ENCODE assay signal across 8 mouse cellular contexts in the genomic region with DNA sequence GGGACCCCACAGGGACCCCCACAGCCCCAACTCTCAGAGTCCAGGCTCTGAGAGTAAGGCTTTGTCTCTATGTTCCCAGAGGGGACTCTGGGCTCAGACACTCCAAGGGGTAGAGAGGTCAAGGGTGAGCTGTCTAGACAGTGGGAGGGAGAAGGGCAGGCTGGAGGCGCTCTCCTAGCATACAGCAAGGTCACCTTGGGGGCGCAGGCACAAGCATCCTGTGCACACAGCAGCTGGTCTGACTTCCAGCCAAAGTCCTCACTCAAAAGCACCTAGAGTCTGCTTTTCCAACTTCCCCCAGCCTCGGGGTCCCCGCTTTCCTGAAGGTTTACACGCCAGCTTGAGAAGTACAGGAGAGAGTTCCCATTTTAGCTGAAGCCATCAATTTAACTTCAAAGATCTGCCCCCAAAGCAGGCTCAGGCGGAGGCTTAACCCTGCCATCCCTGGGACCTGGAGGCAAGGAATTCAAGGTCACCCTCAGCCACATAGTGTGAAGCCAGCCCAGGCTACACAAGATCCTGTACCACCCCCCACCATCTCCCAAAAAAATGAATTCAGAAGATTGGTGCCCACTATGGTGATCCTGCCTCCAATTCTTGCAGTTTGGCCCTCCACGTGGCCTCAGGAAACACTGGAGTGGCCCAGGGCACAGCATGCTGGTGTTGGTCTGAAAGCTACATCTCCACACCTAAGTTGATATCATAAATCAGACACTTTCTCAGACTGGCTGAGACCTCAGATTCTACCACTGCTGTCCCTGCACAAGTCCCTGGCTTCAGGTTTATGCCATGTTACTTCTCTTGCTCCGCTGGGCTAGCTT. TPM values are rescaled to one million over a fixed set of nuclear protein-coding genes. Genes with fewer than 3 reads are reported as not detected.
DNase-seq lines count a peak whose midpoint lies in the region; ATAC-seq and TF ChIP-seq lines count a peak whose summit lies in the region.

No protein-coding gene starts in this region.

- H3K4me3 ChIP-seq in lung, embryonic 14.5 days (ENCODE audit: low read depth, low read length), result no peak overlapping the region
- no peak overlapping the region for H3K4me3 ChIP-seq in heart, postnatal 0 days (ENCODE audit: low read depth, low read length)
- no peak overlapping the region for H3K4me3 ChIP-seq in stomach, embryonic 14.5 days (ENCODE audit: low read depth, low read length)

- peak overlapping the region; percentile 66 for H3K27ac ChIP-seq in lung, embryonic 14.5 days (ENCODE audit: low read depth)
- H3K27ac ChIP-seq in heart, postnatal 0 days (ENCODE audit: low read depth), result peak overlapping the region; percentile 85
- peak overlapping the region; percentile 1; the same call in 1 of the 2 replicates for H3K27ac ChIP-seq in stomach, embryonic 14.5 days (ENCODE audit: low read length)

- TF ChIP-seq CTCF in lung, embryonic 14.5 days (IDR thresholded peaks at IDR 0.05; ENCODE audit: low read depth), result no peak
- TF ChIP-seq CTCF in heart, postnatal 0 days (IDR thresholded peaks at IDR 0.05; ENCODE audit: low read depth), result no peak

- H3K9ac ChIP-seq in lung, embryonic 14.5 days, result no peak overlapping the region
- H3K9ac ChIP-seq in heart, postnatal 0 days (replicated peaks; ENCODE audit: low read depth, low read length), result peak overlapping the region; percentile 43
- no peak overlapping the region for H3K9ac ChIP-seq in stomach, embryonic 14.5 days (replicated peaks; ENCODE audit: low read depth, low read length)

- peak; percentile 49 for DNase-seq in lung, embryonic 14.5 days
- DNase-seq in lung, postnatal 4 days, result no peak
- no peak for DNase-seq in heart, postnatal 0 days (ENCODE audit: low spot score)
- DNase-seq in kidney, postnatal 4 days, result peak; percentile 70 to 82
- DNase-seq in cerebellum, adult 11 months, result no peak
- DNase-seq in gastrocnemius, postnatal 36 days, result no peak

- H3K36me3 ChIP-seq in lung, embryonic 14.5 days (ENCODE audit: insufficient read depth), result peaks cover 25% of the 10 kb centered on the region; the same call in 1 of the 2 replicates
- peaks cover 29% of the 10 kb centered on the region for H3K36me3 ChIP-seq in heart, postnatal 0 days (replicated peaks; ENCODE audit: control insufficient read depth, insufficient read depth, low read length)
- peaks cover 21% of the 10 kb centered on the region for H3K36me3 ChIP-seq in stomach, embryonic 14.5 days (ENCODE audit: control insufficient read depth, insufficient read depth, low read length)

- H3K4me2 ChIP-seq in lung, embryonic 14.5 days, result no peak overlapping the region
- H3K4me2 ChIP-seq in heart, postnatal 0 days (ENCODE audit: low read depth, low read length), result no peak overlapping the region
- H3K4me2 ChIP-seq in stomach, embryonic 14.5 days (replicated peaks; ENCODE audit: low read depth, low read length), result no peak overlapping the region

- H3K9me3 ChIP-seq in lung, embryonic 14.5 days (ENCODE audit: low read depth, low read length), result no peaks in the 10 kb centered on the region
- no peaks in the 10 kb centered on the region for H3K9me3 ChIP-seq in heart, postnatal 0 days (replicated peaks; ENCODE audit: control insufficient read depth, low read length)
- H3K9me3 ChIP-seq in stomach, embryonic 14.5 days (ENCODE audit: control insufficient read depth, low read depth, low read length), result no peaks in the 10 kb centered on the region

- H3K4me1 ChIP-seq in lung, embryonic 14.5 days (ENCODE audit: insufficient read depth), result peaks cover 19% of the 10 kb centered on the region
- peaks cover 48% of the 10 kb centered on the region for H3K4me1 ChIP-seq in heart, postnatal 0 days (ENCODE audit: control insufficient read depth, insufficient read depth)
- peaks cover 32% of the 10 kb centered on the region for H3K4me1 ChIP-seq in stomach, embryonic 14.5 days (ENCODE audit: control insufficient read depth, insufficient read depth, low read length)

- no peaks in the 10 kb centered on the region for H3K27me3 ChIP-seq in lung, embryonic 14.5 days (ENCODE audit: insufficient read depth, low read length)
- no peaks in the 10 kb centered on the region for H3K27me3 ChIP-seq in heart, postnatal 0 days (ENCODE audit: control insufficient read depth, insufficient read depth, low read length)
- H3K27me3 ChIP-seq in stomach, embryonic 14.5 days (ENCODE audit: control insufficient read depth, insufficient read depth, low read length), result no peaks in the 10 kb centered on the region

- WGBS in lung, embryonic 14.5 days, result 40% methylated on average over 8 of the region's 8 CpGs
- 41% methylated on average over 8 of the region's 8 CpGs for WGBS in heart, postnatal 0 days
- WGBS in stomach, embryonic 14.5 days, result 45% methylated on average over 8 of the region's 8 CpGs

- intact Hi-C loops in gastrocnemius, postnatal 36 days (cut with DNase I), result no loop called here

- TF ChIP-seq EP300 in heart, postnatal 0 days (IDR thresholded peaks at IDR 0.05; ENCODE audit: low read depth), result no peak; the same call in 1 of the 2 replicates

- no peak; the same call in 1 of the 2 replicates for ATAC-seq in lung, embryonic 14.5 days (ENCODE audit: insufficient read depth)
- peak; percentile 53 for ATAC-seq in heart, postnatal 0 days (ENCODE audit: insufficient read depth, low read depth)
- no peak for ATAC-seq in stomach, embryonic 14.5 days (ENCODE audit: insufficient number of reproducible peaks, insufficient read depth, low FRiP score, low read depth)
- ATAC-seq in granulocyte monocyte progenitor cell, adult 5-6 weeks (replicated peaks; ENCODE audit: poor library complexity, severe bottlenecking), result no peak

RNA-seq across cellular contexts. Expression of gene Pgpep1, which starts 12.6 kb away (rescaled TPM):
- polyA plus RNA-seq in lung, embryonic 14.5 days (2014; fragmentation: Nextera tagmentation; extraction: Ambion mirVana), result 46.6 and 48.2 TPM in 2 replicates
- total RNA-seq in heart, postnatal 0 days (2014; rRNA removed; ENCODE audit: low replicate concordance), result 18.0 and 36.3 TPM in 2 replicates
- polyA plus RNA-seq in heart, postnatal 0 days (2015; fragmentation: Nextera tagmentation; extraction: Ambion mirVana), result 26.9 and 29.1 TPM in 2 replicates
- polyA plus RNA-seq in stomach, embryonic 14.5 days (2014; fragmentation: Nextera tagmentation; extraction: Ambion mirVana), result 67.7 and 70.8 TPM in 2 replicates
- total RNA-seq in granulocyte monocyte progenitor cell, adult 5-6 weeks (2014; fragmentation: Nextera tagmentation), result 8.5 and 31.0 TPM in 2 replicates
- 6.5 and 6.9 TPM in 2 replicates for total RNA-seq in granulocyte monocyte progenitor cell, adult 5-6 weeks (2017)
- total RNA-seq in gastrocnemius, postnatal 36 days (2021), result 10 to 100 TPM; 11.1 to 15.9 TPM

RNA-seq across cellular contexts. Expression of gene Gdf15, which starts 15.3 kb away (rescaled TPM):
- polyA plus RNA-seq in lung, embryonic 14.5 days (2014; fragmentation: Nextera tagmentation; extraction: Ambion mirVana), result 0.12 and 0.22 TPM in 2 replicates
- 0.15 and 5.4 TPM in 2 replicates for total RNA-seq in heart, postnatal 0 days (2014; rRNA removed; ENCODE audit: low replicate concordance)
- 1.4 and 1.7 TPM in 2 replicates for polyA plus RNA-seq in heart, postnatal 0 days (2015; fragmentation: Nextera tagmentation; extraction: Ambion mirVana)
- 0.17 and 0.24 TPM in 2 replicates for polyA plus RNA-seq in stomach, embryonic 14.5 days (2014; fragmentation: Nextera tagmentation; extraction: Ambion mirVana)
- total RNA-seq in granulocyte monocyte progenitor cell, adult 5-6 weeks (2014; fragmentation: Nextera tagmentation), result not detected in 2 replicates
- 0.67 TPM in 1 of 2 replicates, not detected in the other for total RNA-seq in granulocyte monocyte progenitor cell, adult 5-6 weeks (2017)
- total RNA-seq in gastrocnemius, postnatal 36 days (2021), result under 1 TPM in 1 of 2 experiments, not detected in 1; 0.18 TPM

RNA-seq across cellular contexts. Expression of gene Lsm4, which starts 25.5 kb away (rescaled TPM):
- polyA plus RNA-seq in lung, embryonic 14.5 days (2014; fragmentation: Nextera tagmentation; extraction: Ambion mirVana), result 305 and 327 TPM in 2 replicates
- total RNA-seq in heart, postnatal 0 days (2014; rRNA removed; ENCODE audit: low replicate concordance), result 438 and 495 TPM in 2 replicates
- polyA plus RNA-seq in heart, postnatal 0 days (2015; fragmentation: Nextera tagmentation; extraction: Ambion mirVana), result 202 and 205 TPM in 2 replicates
- polyA plus RNA-seq in stomach, embryonic 14.5 days (2014; fragmentation: Nextera tagmentation; extraction: Ambion mirVana), result 234 and 244 TPM in 2 replicates
- 187 and 226 TPM in 2 replicates for total RNA-seq in granulocyte monocyte progenitor cell, adult 5-6 weeks (2014; fragmentation: Nextera tagmentation)
- total RNA-seq in granulocyte monocyte progenitor cell, adult 5-6 weeks (2017), result 247 and 312 TPM in 2 replicates
- 10 to 100 TPM; 54.9 to 63.3 TPM for total RNA-seq in gastrocnemius, postnatal 36 days (2021)

RNA-seq across cellular contexts. Expression of gene Lrrc25, which starts 31.6 kb away (rescaled TPM):
- polyA plus RNA-seq in lung, embryonic 14.5 days (2014; fragmentation: Nextera tagmentation; extraction: Ambion mirVana), result 1.9 TPM in 2 replicates
- total RNA-seq in heart, postnatal 0 days (2014; rRNA removed; ENCODE audit: low replicate concordance), result 1.5 and 2.2 TPM in 2 replicates
- polyA plus RNA-seq in heart, postnatal 0 days (2015; fragmentation: Nextera tagmentation; extraction: Ambion mirVana), result 1.3 and 1.6 TPM in 2 replicates
- 1.9 and 2.9 TPM in 2 replicates for polyA plus RNA-seq in stomach, embryonic 14.5 days (2014; fragmentation: Nextera tagmentation; extraction: Ambion mirVana)
- 2.9 and 5.2 TPM in 2 replicates for total RNA-seq in granulocyte monocyte progenitor cell, adult 5-6 weeks (2014; fragmentation: Nextera tagmentation)
- total RNA-seq in granulocyte monocyte progenitor cell, adult 5-6 weeks (2017), result 1.1 and 3.1 TPM in 2 replicates
- total RNA-seq in gastrocnemius, postnatal 36 days (2021), result under 1 TPM; 0.38 to 0.64 TPM

RNA-seq across cellular contexts. Expression of gene Ssbp4, which starts 38.9 kb away (rescaled TPM):
- polyA plus RNA-seq in lung, embryonic 14.5 days (2014; fragmentation: Nextera tagmentation; extraction: Ambion mirVana), result 127 and 143 TPM in 2 replicates
- 107 and 143 TPM in 2 replicates for total RNA-seq in heart, postnatal 0 days (2014; rRNA removed; ENCODE audit: low replicate concordance)
- 55.6 and 57.3 TPM in 2 replicates for polyA plus RNA-seq in heart, postnatal 0 days (2015; fragmentation: Nextera tagmentation; extraction: Ambion mirVana)
- polyA plus RNA-seq in stomach, embryonic 14.5 days (2014; fragmentation: Nextera tagmentation; extraction: Ambion mirVana), result 121 and 122 TPM in 2 replicates
- total RNA-seq in granulocyte monocyte progenitor cell, adult 5-6 weeks (2014; fragmentation: Nextera tagmentation), result 53.8 and 75.4 TPM in 2 replicates
- 35.2 and 87.9 TPM in 2 replicates for total RNA-seq in granulocyte monocyte progenitor cell, adult 5-6 weeks (2017)
- 10 to 100 TPM; 12.5 to 15.9 TPM for total RNA-seq in gastrocnemius, postnatal 36 days (2021)

Comparison
In these comparisons a context has a peak if more than half of its experiments do, and no peak if none do; other contexts are left out.
1. DNase-seq: peak in lung, embryonic 14.5 days (single experiment) and kidney, postnatal 4 days (2 of 2); none in lung, postnatal 4 days (0 of 2), heart, postnatal 0 days (single experiment), cerebellum, adult 11 months (single experiment) and gastrocnemius, postnatal 36 days (0 of 2).
2. H3K27ac ChIP-seq: peak in every context shown above with its lines; median percentile 85 in heart, postnatal 0 days; 66 in lung, embryonic 14.5 days; 1 in stomach, embryonic 14.5 days.